Mouse (Mus musculus): Measurements from ENCODE around the gene Pgm5. TPM values are rescaled to one million over a fixed set of nuclear protein-coding genes. Genes with fewer than 3 reads are reported as not detected.

Pgm5 gene
- polyA plus RNA-seq, 1 experiment from 2014 or later: 5.3 TPM

DNA sequence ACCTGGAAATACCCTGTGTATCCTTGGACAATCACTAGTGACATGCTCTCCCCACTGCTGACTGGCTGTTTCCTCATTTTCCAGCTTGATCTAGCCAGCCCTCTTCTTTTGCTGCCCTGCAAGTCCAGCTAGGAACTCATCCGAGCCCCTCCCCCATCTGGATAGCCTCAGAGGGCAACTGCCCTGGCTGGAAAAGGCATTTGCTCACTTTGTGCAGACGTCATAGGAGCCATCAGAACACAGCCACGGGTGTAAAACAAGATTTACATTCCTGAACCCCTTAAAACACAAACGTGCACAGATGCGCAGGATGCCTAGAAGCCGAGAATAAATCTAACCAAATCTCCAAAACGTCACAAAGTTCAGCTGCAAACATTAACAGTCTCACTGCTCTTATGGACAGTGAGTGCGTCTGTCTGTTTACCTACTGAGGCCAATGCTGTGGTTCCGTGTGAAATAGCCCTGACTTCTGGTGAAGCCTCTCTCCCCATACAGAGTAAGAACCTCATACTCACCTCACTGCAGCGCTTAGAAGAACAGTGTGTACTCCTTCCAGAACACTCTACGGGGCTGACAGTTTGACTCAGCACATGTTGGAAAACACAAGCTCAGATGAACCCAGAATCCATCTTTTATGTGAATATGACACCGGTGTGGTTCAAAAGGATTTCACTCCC is 99.0 kb downstream of the Pgm5 start:
- H3K4me2 ChIP-seq: no peak overlapping the region
- no peaks in the 10 kb centered on the region for H3K27me3 ChIP-seq (replicated peaks)
- H3K27ac ChIP-seq (replicated peaks): peak overlapping the region; percentile 53; the same call in 1 of the 2 replicates
- no peaks in the 10 kb centered on the region for H3K9me3 ChIP-seq
- H3K9ac ChIP-seq: 0 out of 2 replicates have a peak overlapping the region, but pooled peaks have one; percentile 37
- H3K36me3 ChIP-seq: no peaks in the 10 kb centered on the region
- peaks cover 40% of the 10 kb centered on the region for H3K4me1 ChIP-seq
- ATAC-seq (ENCODE audit: extremely low read depth, insufficient number of reproducible peaks, low FRiP score, low TSS enrichment): no peak
- WGBS: 48% methylated on average over 12 of the region's 12 CpGs
- no peak overlapping the region for H3K4me3 ChIP-seq

DNA sequence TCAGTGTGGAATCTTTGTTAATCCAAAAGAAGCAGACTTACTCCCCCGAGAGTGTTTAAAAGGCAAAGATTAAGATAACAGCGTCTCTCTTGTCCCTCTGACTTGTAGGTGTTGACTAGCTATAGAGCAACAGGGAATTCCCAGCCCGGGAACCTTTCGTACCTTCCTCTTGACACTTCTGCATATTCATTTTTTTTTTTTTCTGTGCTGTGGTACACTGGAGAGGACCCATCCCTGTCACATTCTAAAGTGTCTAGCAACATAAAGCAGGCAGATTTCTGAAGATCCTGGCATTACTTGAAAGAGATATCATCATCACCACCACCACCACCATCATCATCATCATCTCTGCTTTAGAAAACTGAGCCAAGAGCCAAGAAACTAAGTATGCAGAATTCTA is 105.0 kb downstream of the Pgm5 start:
- Histone ChIP-seq H3K27me3 (replicated peaks) (no peaks in the 10 kb centered on the region), H3K4me2 (peak overlapping the region; percentile 32), H3K9me3 (no peaks in the 10 kb centered on the region), H3K36me3 (no peaks in the 10 kb centered on the region), H3K4me3 (no peak overlapping the region), H3K27ac (replicated peaks) (peak overlapping the region; percentile 70), H3K9ac (no peak overlapping the region), H3K4me1 (peaks cover 57% of the 10 kb centered on the region)
- 14% methylated on average over 4 of the region's 4 CpGs for WGBS
- no peak for ATAC-seq (ENCODE audit: extremely low read depth, insufficient number of reproducible peaks, low FRiP score, low TSS enrichment)

DNA sequence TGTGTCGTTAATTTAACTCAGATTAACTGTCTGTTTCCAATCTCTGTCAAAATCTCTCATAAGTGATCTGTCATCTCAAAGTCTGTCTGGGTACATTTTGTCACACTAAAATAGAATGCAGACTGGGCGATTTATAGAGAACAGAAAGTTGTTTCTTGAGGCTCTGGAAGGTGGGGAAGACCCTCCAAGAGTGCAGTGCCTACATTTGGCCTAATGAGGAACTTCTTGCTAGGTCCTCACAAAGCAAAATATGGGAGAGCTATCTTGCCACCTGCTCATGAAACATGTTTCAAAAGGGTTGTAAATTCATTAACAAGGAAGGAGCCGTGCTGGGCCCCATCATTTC is 107.2 kb downstream of the Pgm5 start:
- H3K4me3 ChIP-seq: no peak overlapping the region
- H3K9me3 ChIP-seq: no peaks in the 10 kb centered on the region
- WGBS: 61% methylated on average over 3 of the region's 3 CpGs
- H3K4me2 ChIP-seq: no peak overlapping the region
- no peak for ATAC-seq (ENCODE audit: extremely low read depth, insufficient number of reproducible peaks, low FRiP score, low TSS enrichment)
- no peaks in the 10 kb centered on the region for H3K36me3 ChIP-seq
- H3K4me1 ChIP-seq: peaks cover 57% of the 10 kb centered on the region
- H3K27me3 ChIP-seq (replicated peaks): no peaks in the 10 kb centered on the region
- H3K9ac ChIP-seq: 0 out of 2 replicates have a peak overlapping the region, but pooled peaks have one; percentile 41
- peak overlapping the region; percentile 70; the same call in 1 of the 2 replicates for H3K27ac ChIP-seq (replicated peaks)

DNA sequence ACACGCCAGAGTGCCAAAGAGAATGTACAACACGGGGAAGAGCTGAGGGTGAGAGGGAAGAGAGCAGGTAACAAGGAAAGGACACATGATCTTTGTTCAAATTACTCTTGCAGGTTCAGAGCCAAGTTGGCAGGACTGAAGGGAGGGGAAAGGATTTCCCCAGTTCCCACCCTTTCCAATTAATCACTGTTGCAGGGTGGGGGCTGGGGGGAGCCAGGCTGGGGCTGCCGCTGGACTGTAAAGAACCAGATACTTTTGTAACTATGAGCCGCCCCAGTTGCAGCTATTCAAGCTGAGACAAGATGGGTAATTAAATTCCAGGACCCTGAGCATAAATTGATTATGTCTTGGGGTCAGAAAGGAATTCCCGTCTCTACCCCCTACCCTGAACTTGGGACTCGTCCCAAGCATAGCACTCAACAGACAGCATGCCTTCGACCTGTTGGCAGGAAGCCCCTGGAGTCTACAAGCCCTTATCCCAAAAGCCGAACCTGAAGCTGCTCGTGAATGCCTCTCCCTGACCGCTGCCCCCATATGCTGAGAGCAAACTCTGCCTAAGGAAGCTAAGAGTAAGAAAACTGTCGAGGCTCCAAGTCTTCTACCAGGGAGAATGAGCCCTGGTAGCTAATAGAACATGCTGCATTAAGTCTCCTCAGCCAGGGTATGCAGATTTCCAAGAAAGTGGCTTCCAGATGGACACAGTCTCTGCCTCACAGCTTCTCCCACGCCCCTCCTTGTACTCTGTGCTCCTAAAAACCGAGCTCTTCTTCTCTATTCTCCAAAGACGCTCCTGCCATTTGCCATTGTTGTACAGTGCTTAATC is 107.8 kb downstream of the Pgm5 start:
- Histone ChIP-seq H3K27ac (replicated peaks) (peak overlapping the region; percentile 70), H3K4me2 (peak overlapping the region; percentile 31), H3K9me3 (no peaks in the 10 kb centered on the region), H3K9ac (peak overlapping the region; percentile 41; the same call in 1 of the 2 replicates), H3K36me3 (no peaks in the 10 kb centered on the region), H3K27me3 (replicated peaks) (no peaks in the 10 kb centered on the region), H3K4me3 (no peak overlapping the region), H3K4me1 (peaks cover 57% of the 10 kb centered on the region)
- ATAC-seq (ENCODE audit: extremely low read depth, insufficient number of reproducible peaks, low FRiP score, low TSS enrichment): no peak
- 41% methylated on average over 14 of the region's 14 CpGs for WGBS

DNA sequence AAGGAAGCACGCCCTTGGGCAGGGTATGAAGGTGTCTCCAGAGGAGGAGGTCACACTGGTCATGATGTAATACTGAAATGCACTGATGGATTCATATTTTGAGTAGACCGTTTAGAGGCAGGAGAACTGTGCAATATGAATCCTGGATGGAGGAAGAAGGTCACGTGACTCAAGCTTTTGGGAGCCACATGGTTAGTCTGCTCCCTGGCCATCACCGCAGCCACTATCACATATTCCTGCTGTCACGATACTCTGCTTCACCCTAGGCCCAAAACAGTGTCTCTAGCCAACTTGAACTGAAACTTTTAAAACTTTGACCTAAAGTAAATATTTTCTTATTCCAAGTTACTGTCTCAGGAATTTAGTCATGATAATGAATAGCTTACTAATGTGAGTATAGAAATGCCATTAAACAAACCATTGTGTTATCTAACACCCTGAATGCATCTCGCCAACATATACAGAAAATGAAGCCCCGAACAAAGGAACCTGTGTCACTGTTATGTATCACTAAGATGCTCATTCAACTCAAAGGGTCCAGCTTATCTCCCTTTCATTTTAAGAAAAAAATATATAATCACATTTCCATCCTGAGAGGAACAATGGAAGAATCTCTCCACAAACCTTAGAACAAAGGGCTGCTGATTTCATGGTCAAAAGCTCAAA is 108.6 kb downstream of the Pgm5 start:
- H3K4me1 ChIP-seq: peaks cover 54% of the 10 kb centered on the region
- no peaks in the 10 kb centered on the region for H3K27me3 ChIP-seq (replicated peaks)
- H3K4me2 ChIP-seq: no peak overlapping the region
- H3K4me3 ChIP-seq: no peak overlapping the region
- H3K27ac ChIP-seq (replicated peaks): peak overlapping the region; percentile 70
- H3K36me3 ChIP-seq: no peaks in the 10 kb centered on the region
- 74% methylated on average over 7 of the region's 7 CpGs for WGBS
- H3K9ac ChIP-seq: no peak overlapping the region
- ATAC-seq (ENCODE audit: extremely low read depth, insufficient number of reproducible peaks, low FRiP score, low TSS enrichment): no peak
- H3K9me3 ChIP-seq: no peaks in the 10 kb centered on the region

DNA sequence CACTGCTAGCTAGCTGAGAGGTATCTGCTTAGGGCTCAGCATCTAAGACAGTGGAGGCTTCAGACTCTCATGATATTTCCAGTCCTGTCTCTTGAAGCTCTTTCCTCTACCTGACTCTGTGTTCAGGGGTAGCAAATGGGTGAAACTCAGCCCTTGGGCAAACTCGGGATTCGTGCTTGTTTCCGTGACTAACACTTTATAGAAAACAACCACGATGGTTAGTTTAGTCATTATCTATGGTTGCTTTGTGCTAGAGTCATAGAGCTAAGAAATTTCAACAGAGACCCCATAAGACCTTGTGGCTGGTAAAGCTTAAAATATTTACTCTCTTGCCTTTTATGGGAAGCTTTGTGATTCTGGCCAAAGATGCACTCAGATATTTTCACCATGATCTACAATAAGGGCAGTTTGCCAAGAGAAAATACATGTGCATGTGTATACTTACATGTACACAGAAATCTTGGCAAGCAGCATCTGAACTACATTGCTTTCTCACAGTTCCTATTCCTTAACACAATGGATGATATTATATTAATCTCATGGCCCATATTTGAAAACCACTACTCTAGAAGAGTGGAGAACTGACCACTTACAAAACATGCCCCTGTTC is 115.3 kb downstream of the Pgm5 start:
- Histone ChIP-seq H3K4me2 (no peak overlapping the region), H3K9ac (no peak overlapping the region), H3K27ac (replicated peaks) (no peak overlapping the region), H3K27me3 (replicated peaks) (no peaks in the 10 kb centered on the region), H3K9me3 (no peaks in the 10 kb centered on the region), H3K4me3 (no peak overlapping the region), H3K4me1 (peaks cover 26% of the 10 kb centered on the region), H3K36me3 (no peaks in the 10 kb centered on the region)
- 85% methylated on average over 4 of the region's 4 CpGs for WGBS
- ATAC-seq (ENCODE audit: extremely low read depth, insufficient number of reproducible peaks, low FRiP score, low TSS enrichment): no peak

DNA sequence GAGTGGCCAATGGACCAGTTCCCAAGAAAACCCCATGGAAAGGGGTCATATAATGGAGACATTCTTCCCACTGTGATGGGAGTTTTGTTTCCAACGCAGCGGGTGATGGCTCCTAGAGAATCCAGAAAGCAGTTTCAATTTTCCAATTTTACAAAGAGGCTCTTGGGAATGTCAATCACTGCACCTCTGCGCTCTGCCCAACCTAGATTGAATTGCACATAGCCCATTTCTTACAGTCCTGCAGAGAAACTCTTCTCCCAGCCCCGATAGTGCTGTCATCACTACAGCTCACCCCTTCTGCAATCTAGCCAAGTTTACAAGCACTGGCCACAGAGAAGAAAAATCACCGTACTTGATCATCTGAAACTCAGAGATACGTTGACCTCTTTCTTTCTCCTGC is 119.0 kb downstream of the Pgm5 start:
- no peaks in the 10 kb centered on the region for H3K36me3 ChIP-seq
- H3K4me1 ChIP-seq: peaks cover 37% of the 10 kb centered on the region
- H3K27ac ChIP-seq (replicated peaks): peak overlapping the region; percentile 44
- H3K27me3 ChIP-seq (replicated peaks): no peaks in the 10 kb centered on the region
- no peak overlapping the region for H3K4me3 ChIP-seq
- no peak for ATAC-seq (ENCODE audit: extremely low read depth, insufficient number of reproducible peaks, low FRiP score, low TSS enrichment)
- H3K9ac ChIP-seq: no peak overlapping the region
- 38% methylated on average over 6 of the region's 6 CpGs for WGBS
- H3K4me2 ChIP-seq: peak overlapping the region; percentile 23
- H3K9me3 ChIP-seq: no peaks in the 10 kb centered on the region

DNA sequence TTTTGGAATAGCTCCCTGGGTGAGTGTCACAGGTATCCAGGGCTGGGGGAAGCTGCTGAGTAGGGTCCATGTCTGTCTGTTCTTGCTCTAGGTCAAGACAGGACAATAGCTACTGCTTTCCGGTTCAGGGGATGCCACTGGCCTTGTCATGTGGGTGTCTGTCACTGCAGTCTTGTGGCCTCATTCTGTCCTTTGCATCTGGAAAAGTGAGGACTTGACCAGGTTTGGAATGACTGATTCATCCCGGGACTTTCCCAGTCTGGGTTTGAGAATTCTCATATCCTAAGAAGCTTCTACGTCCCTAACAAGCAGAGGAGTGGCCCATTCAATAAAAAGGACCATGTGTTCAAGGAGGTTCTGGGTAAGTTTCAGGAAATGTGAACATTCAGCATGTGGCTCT is 122.9 kb downstream of the Pgm5 start:
- Histone ChIP-seq H3K27ac (replicated peaks) (peak overlapping the region; percentile 36; the same call in 1 of the 2 replicates), H3K4me3 (no peak overlapping the region), H3K36me3 (no peaks in the 10 kb centered on the region), H3K27me3 (replicated peaks) (no peaks in the 10 kb centered on the region), H3K4me2 (no peak overlapping the region), H3K9me3 (no peaks in the 10 kb centered on the region), H3K9ac (no peak overlapping the region), H3K4me1 (peaks cover 46% of the 10 kb centered on the region)
- no peak for ATAC-seq (ENCODE audit: extremely low read depth, insufficient number of reproducible peaks, low FRiP score, low TSS enrichment)
- 78% methylated on average over 3 of the region's 3 CpGs for WGBS

DNA sequence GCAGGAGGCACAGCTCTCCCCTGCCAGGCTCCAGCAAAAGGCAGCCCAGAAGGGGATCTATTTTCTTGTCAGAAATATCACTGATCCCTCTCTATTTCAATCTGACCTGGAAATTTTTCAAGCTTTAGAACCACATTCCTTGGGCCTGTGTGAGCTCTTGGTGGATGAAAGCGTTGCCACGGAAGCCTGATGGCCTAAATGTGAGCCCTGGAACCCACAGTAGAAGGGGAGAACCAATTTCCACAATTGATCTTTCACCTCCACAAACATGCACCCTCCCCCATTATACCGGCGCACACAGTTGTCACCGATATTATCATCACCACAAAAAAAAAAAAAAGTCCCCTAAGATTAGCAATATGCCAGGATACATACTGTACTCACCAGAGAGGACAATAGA is 123.6 kb downstream of the Pgm5 start:
- Histone ChIP-seq H3K4me2 (no peak overlapping the region), H3K4me3 (no peak overlapping the region), H3K27me3 (replicated peaks) (no peaks in the 10 kb centered on the region), H3K36me3 (peaks cover 5% of the 10 kb centered on the region; the same call in 1 of the 2 replicates), H3K9ac (no peak overlapping the region), H3K9me3 (no peaks in the 10 kb centered on the region), H3K4me1 (peaks cover 40% of the 10 kb centered on the region), H3K27ac (replicated peaks) (no peak overlapping the region)
- ATAC-seq (ENCODE audit: extremely low read depth, insufficient number of reproducible peaks, low FRiP score, low TSS enrichment): no peak
- WGBS: 95% methylated on average over 5 of the region's 5 CpGs

DNA sequence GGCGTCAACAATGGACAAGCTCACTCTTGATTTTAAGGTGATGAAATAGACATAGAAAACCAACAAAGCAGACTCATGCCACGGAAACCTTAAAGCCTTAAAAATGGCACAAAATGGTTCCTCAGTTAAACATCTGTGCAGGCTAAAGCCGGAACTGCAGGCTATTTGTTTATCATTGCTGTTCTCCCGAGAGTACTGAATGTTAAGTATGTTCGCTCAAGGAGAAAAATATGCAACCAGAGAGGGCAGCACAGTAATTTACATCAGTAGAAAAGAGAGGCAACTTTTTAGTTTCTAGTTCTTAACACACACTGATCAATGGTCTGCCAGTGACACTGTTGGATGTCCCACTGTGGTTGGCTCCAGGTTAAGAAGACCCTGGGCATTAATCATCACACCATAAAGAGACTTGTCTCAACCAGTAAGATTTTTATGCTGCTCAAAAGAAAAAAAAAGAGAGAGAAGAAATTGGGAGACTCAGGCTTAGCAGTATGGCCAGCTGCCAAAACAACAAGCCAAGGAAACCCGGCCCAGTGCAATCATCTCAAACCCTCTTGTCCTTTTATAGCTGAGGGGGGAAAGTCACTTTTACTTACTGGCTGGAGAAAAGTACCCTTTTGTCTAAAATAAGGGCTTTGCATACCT is 126.0 kb downstream of the Pgm5 start:
- no peak for ATAC-seq (ENCODE audit: extremely low read depth, insufficient number of reproducible peaks, low FRiP score, low TSS enrichment)
- no peak overlapping the region for H3K9ac ChIP-seq
- WGBS: 59% methylated on average over 6 of the region's 6 CpGs
- no peaks in the 10 kb centered on the region for H3K9me3 ChIP-seq
- no peaks in the 10 kb centered on the region for H3K27me3 ChIP-seq (replicated peaks)
- H3K4me1 ChIP-seq: peaks cover 26% of the 10 kb centered on the region
- peaks cover 12% of the 10 kb centered on the region for H3K36me3 ChIP-seq
- no peak overlapping the region for H3K4me3 ChIP-seq
- no peak overlapping the region for H3K4me2 ChIP-seq
- H3K27ac ChIP-seq (replicated peaks): peak overlapping the region; percentile 24; the same call in 1 of the 2 replicates

DNA sequence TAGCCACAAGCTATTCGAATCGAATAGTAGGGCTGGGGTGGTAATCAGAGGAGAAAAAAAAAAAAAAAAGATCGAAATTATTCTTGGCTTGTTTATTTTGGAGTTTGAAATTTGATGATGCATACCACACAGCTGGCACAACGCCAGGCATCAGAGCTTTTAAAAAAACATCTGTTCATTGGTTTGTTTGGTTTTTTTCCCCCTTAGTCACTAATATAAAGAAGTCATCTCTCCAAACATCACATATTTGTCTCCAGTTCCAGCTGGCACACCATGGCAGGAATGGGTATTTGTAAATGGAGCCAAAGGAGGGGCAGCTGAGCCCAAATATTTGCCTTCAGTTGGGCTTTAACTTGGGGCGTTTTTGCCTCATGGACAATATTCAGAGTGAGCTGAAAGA is 131.0 kb downstream of the Pgm5 start:
- ATAC-seq (ENCODE audit: extremely low read depth, insufficient number of reproducible peaks, low FRiP score, low TSS enrichment): no peak
- H3K9me3 ChIP-seq: no peaks in the 10 kb centered on the region
- H3K27ac ChIP-seq (replicated peaks): no peak overlapping the region
- no peak overlapping the region for H3K9ac ChIP-seq
- H3K4me1 ChIP-seq: peaks cover 10% of the 10 kb centered on the region
- H3K4me3 ChIP-seq: no peak overlapping the region
- 57% methylated on average over 5 of the region's 5 CpGs for WGBS
- no peak overlapping the region for H3K4me2 ChIP-seq
- H3K36me3 ChIP-seq: peaks cover 31% of the 10 kb centered on the region
- H3K27me3 ChIP-seq (replicated peaks): no peaks in the 10 kb centered on the region
